Comparison of ENCODE assay signal across 23 mouse cellular contexts in genomic region chr5:35785853-35786252, GRCm38 (mm10). TPM values are rescaled to one million over a fixed set of nuclear protein-coding genes. Genes with fewer than 3 reads are reported as not detected.
DNase-seq lines count a peak whose midpoint lies in the region; TF ChIP-seq lines count a peak whose summit lies in the region.
"Had no signal": no experiment of that assay in that cellular context is flagged by ENCODE, and none has a peak within 500 bp of the region (broad histone marks: within the 10 kb centered on the region; RNA-seq: fewer than 3 reads in every experiment).

No protein-coding gene starts in this region.

- peak; percentile 29 to 33 for DNase-seq in cerebellum, postnatal 25 days
- DNase-seq in cerebellum, postnatal 4 days (ENCODE audit: low spot score in 2 of 2), result no peak
- DNase-seq in left cerebral cortex, adult 2 months (ENCODE audit: extremely low spot score in 1 of 2, low spot score in 2 of 2), result no peak
- DNase-seq in left cerebral cortex, postnatal 4 days, result no peak
- peak; percentile 65 for DNase-seq in ZHBTc4 (ENCODE audit: low read depth, low spot score)
- DNase-seq in gastrocnemius, postnatal 36 days, result peak; percentile 59 to 60
- no peak for DNase-seq in adrenal gland, postnatal 4 days (ENCODE audit: low spot score in 2 of 2)
- DNase-seq in right cerebral cortex, postnatal 25 days, result no peak
- DNase-seq: adrenal gland, postnatal 25 days; heart, postnatal 10 days; liver, postnatal 0 days; lung, postnatal 14 days; midbrain, embryonic 14.5 days; right cerebral cortex, postnatal 14 days; thymus, adult 18-20 months; thymus, postnatal 4 days had no signal

- no peak overlapping the region for H3K4me3 ChIP-seq in left cerebral cortex, adult 2 months
- H3K4me3 ChIP-seq: embryonic facial prominence, embryonic 12.5 days; heart, embryonic 10.5 days; hindbrain, embryonic 15.5 days; intestine, embryonic 15.5 days; neural tube, embryonic 15.5 days; stomach, embryonic 15.5 days had no signal

- no peak for TF ChIP-seq CTCF in left cerebral cortex, adult 2 months (IDR thresholded peaks at IDR 0.05)

- H3K27ac ChIP-seq in left cerebral cortex, adult 2 months, result peak overlapping the region; percentile 90
- H3K27ac ChIP-seq: embryonic facial prominence, embryonic 12.5 days; heart, embryonic 10.5 days; hindbrain, embryonic 15.5 days; intestine, embryonic 15.5 days; neural tube, embryonic 15.5 days; stomach, embryonic 15.5 days had no signal

- intact Hi-C loops in left cerebral cortex, adult 2 months (cut with DNase I), result no loop called here
- intact Hi-C loops in left cerebral cortex, postnatal 4 days (cut with DNase I), result no loop called here
- intact Hi-C loops in gastrocnemius, postnatal 36 days (cut with DNase I), result no loop called here

RNA-seq across cellular contexts. Expression of gene Ablim2, which starts 28.2 kb away (rescaled TPM):
- 100 to 1,000 TPM; 191 to 208 TPM for total RNA-seq in left cerebral cortex, adult 2 months (2021)
- 10 to 100 TPM; 48.5 to 53.3 TPM for total RNA-seq in left cerebral cortex, postnatal 4 days (2021)
- 10 to 100 TPM; 36.6 to 37.1 TPM for total RNA-seq in gastrocnemius, postnatal 36 days (2021)
- total RNA-seq in adrenal gland, postnatal 4 days (2021), result 1 to 10 TPM; 6.0 to 7.3 TPM
- total RNA-seq: common myeloid progenitor, adult 5-6 weeks had no signal

RNA-seq across cellular contexts. Expression of gene Sh3tc1, which starts 46.1 kb away (rescaled TPM):
- total RNA-seq in left cerebral cortex, adult 2 months (2021), result 1 to 10 TPM; 2.4 to 4.3 TPM
- 1 to 10 TPM; 2.2 to 2.3 TPM for total RNA-seq in left cerebral cortex, postnatal 4 days (2021)
- 1 to 10 TPM; 2.0 to 3.2 TPM for total RNA-seq in gastrocnemius, postnatal 36 days (2021)
- 10 to 100 TPM; 12.6 to 21.4 TPM for total RNA-seq in adrenal gland, postnatal 4 days (2021)

Comparison
In these comparisons a context has a peak if more than half of its experiments do, and no peak if none do; other contexts are left out.
1. DNase-seq: peak in cerebellum, postnatal 25 days (2 of 2), ZHBTc4 (single experiment) and gastrocnemius, postnatal 36 days (2 of 2); none in cerebellum, postnatal 4 days (0 of 2), left cerebral cortex, adult 2 months (0 of 2), left cerebral cortex, postnatal 4 days (single experiment), adrenal gland, postnatal 4 days (0 of 2) and right cerebral cortex, postnatal 25 days (single experiment).
2. RNA of gene Ablim2, which starts 28.2 kb away (total RNA-seq): 191 to 208 TPM in left cerebral cortex, adult 2 months, 48.5 to 53.3 TPM in left cerebral cortex, postnatal 4 days and 36.6 to 37.1 TPM in gastrocnemius, postnatal 36 days; 6.0 to 7.3 TPM in adrenal gland, postnatal 4 days; every median in the first group is over 4 times any median in the second.